Mouse (Mus musculus) thymus, postnatal 4 days (tissue): ENCODE measurements at regions not wholly inside any gene's neighbourhood (a gene's known extent, or its start where the extent isn't known, plus 50 kb on each side); places are given as distances from the start of the nearest gene placed in this dataset.
"Not testable (repeated sequence)": the region's sequence is repeated elsewhere in the genome, so short reads cannot be mapped to it uniquely, and the experiment has no call there.

Experiments
- DNase-seq: peaks from one replicate; pipeline ENCODE4 v3.0.0; 2021

DNA sequence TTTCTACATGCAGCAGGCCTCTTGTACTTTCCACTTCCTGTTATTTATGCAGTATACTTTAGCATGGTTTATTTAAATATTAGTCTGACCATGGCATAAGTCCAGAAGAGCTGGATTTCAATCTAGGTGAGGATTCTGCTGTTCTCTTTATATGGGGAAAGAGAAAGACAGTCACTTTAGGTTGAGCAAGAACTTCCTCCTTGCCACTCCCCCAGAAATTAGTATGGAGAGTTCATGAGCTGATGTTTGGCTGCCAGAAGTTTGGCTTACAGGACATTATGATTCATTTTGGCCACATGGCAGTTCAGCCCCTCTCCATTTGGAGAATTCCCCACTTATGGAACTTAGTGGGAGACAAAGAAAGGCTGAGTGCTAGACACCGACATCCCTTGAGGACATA, 130.8 kb downstream of the Arrdc3 start:
- DNase-seq: no peak

- no peak for DNase-seq
Measured at GRCm38 (mm10) chr13:81020106-81020747, 137.0 kb downstream of the Arrdc3 start.

- no peak for DNase-seq
Measured at GRCm38 (mm10) chr13:81020811-81021210, 137.6 kb downstream of the Arrdc3 start.

DNA sequence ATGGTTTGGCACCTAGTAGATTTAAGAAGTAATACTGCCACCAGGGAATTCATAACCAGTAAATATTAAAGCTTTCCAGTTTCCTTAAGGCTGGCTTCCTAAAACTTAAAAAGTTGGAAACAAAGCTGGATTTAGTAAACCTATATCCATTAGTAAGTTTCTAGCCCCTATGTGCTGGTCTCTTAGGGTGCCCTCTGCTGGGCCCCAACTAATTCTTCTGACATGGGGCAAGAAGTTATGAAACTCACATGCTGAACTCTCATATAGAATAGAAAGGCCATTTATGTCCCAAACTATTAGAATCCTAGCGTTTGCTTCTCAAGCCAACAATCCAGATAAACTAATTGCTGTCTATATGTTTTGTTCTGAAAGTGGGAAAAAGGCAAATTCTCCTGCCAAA, 139.2 kb downstream of the Arrdc3 start:
- DNase-seq: no peak

- DNase-seq: not testable (repeated sequence)
Measured at GRCm38 (mm10) chr13:81025241-81025760, 142.1 kb downstream of the Arrdc3 start.

GRCm38 (mm10) chr13:81037316-81037715, 154.1 kb downstream of the Arrdc3 start:
- no peak for DNase-seq

DNA sequence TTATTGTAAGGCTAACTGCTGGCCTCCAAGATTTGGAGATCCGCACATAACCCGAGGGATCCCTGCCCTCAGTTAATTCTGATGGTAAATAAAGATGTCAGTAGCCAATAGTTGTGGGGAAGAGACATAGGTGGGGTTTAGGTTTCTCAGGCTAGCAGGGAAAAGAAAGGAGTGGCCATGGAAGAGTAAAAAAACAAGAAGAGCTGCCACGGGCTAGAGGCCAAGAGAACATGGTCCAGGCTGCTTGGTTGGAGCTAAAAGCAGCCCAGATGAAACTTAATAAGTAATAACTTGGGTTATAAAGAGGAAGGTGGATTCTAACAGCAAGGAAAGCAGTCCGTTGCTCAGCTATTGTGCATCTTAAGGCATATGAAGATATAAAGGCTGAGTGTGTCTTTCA, 155.6 kb downstream of the Arrdc3 start:
- no peak for DNase-seq

GRCm38 (mm10) chr13:81040494-81040893, 157.3 kb downstream of the Arrdc3 start:
- no peak for DNase-seq

- no peak for DNase-seq
Measured at GRCm38 (mm10) chr13:81041646-81042045, 158.5 kb downstream of the Arrdc3 start.
